22 mouse cellular contexts compared by ENCODE assay signal in the genomic region with DNA sequence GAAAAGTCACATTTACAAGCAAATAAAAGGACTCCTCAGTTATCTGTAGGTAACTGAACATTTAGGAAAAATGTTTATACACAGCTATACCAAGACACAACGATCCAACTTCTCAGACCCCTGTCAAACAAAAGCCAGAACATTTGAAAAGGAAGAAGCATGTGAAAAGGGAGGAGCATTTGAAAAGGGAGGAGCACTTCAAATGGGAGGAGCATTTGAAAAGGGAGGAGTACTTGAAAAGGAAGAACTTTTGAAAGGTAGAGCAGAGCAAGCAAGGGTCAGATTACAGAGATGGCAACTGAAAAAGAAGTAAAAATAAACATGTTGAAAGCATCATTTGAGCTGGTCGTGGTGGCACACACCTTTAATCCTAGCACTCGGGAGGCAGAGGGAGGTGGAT.
DNase-seq lines count a peak whose midpoint lies in the region; ATAC-seq and TF ChIP-seq lines count a peak whose summit lies in the region.
"Had no signal": no experiment of that assay in that cellular context is flagged by ENCODE, and none has a peak within 500 bp of the region (broad histone marks: within the 10 kb centered on the region; RNA-seq: fewer than 3 reads in every experiment).

No protein-coding gene starts in this region.

- no peak overlapping the region for H3K4me3 ChIP-seq in liver, embryonic 13.5 days (replicated peaks)
- H3K4me3 ChIP-seq in liver, embryonic 11.5 days (ENCODE audit: low read depth, low read length): no peak overlapping the region
- H3K4me3 ChIP-seq in liver, embryonic 15.5 days (replicated peaks): no peak overlapping the region
- H3K4me3 ChIP-seq in forebrain, postnatal 0 days (ENCODE audit: low read depth, low read length): no peak overlapping the region
- H3K4me3 ChIP-seq: embryonic facial prominence, embryonic 13.5 days; forebrain, embryonic 10.5 days; heart, adult 2 months; heart, embryonic 15.5 days; hindbrain, embryonic 15.5 days had no signal

- H3K9ac ChIP-seq in liver, embryonic 13.5 days: no peak overlapping the region
- no peak overlapping the region for H3K9ac ChIP-seq in liver, embryonic 11.5 days (ENCODE audit: low read depth, low read length)
- H3K9ac ChIP-seq in liver, embryonic 15.5 days: no peak overlapping the region
- no peak overlapping the region for H3K9ac ChIP-seq in forebrain, postnatal 0 days
- H3K9ac ChIP-seq: embryonic facial prominence, embryonic 13.5 days; heart, embryonic 15.5 days; hindbrain, embryonic 15.5 days had no signal

- no peak for DNase-seq in liver, embryonic 13.5 days
- DNase-seq in liver, embryonic 11.5 days (ENCODE audit: low spot score): no peak
- DNase-seq in MEL-GATA-1-ER (ENCODE audit: extremely low read depth, low read depth): peak; percentile 34
- DNase-seq in c-Kit-positive CD71-positive TER-119-positive erythroid progenitor cells, embryonic 14.5 days (ENCODE audit: low spot score): peak; percentile 17
- no peak for DNase-seq in kidney, postnatal 10 days
- no peak for DNase-seq in layer of hippocampus, adult 11-12 months (ENCODE audit: low spot score)
- DNase-seq in forebrain, postnatal 0 days: no peak
- DNase-seq: adrenal gland, adult 8-10 months; adrenal gland, postnatal 36 days; cerebellum, adult 9-11 months; gastrocnemius, postnatal 36 days; heart, adult 2 months; heart, postnatal 36 days had no signal

- H3K27me3 ChIP-seq in liver, embryonic 13.5 days: peaks cover 10% of the 10 kb centered on the region; the same call in 1 of the 2 replicates
- no peaks in the 10 kb centered on the region for H3K27me3 ChIP-seq in liver, embryonic 11.5 days (replicated peaks; ENCODE audit: control insufficient read depth, insufficient read depth, low read length)
- peaks cover 30% of the 10 kb centered on the region for H3K27me3 ChIP-seq in liver, embryonic 15.5 days
- no peaks in the 10 kb centered on the region for H3K27me3 ChIP-seq in forebrain, postnatal 0 days (ENCODE audit: insufficient read depth, low read length)
- H3K27me3 ChIP-seq: embryonic facial prominence, embryonic 13.5 days; heart, embryonic 15.5 days; hindbrain, embryonic 15.5 days; Patski had no signal

- H3K9me3 ChIP-seq in liver, embryonic 13.5 days (replicated peaks): no peaks in the 10 kb centered on the region
- H3K9me3 ChIP-seq in liver, embryonic 11.5 days (ENCODE audit: control insufficient read depth, low read length): no peaks in the 10 kb centered on the region
- no peaks in the 10 kb centered on the region for H3K9me3 ChIP-seq in liver, embryonic 15.5 days (replicated peaks)
- H3K9me3 ChIP-seq in forebrain, postnatal 0 days (ENCODE audit: low read length): no peaks in the 10 kb centered on the region
- H3K9me3 ChIP-seq: embryonic facial prominence, embryonic 13.5 days; forebrain, embryonic 10.5 days; G1E; heart, embryonic 15.5 days; hindbrain, embryonic 15.5 days had no signal

- H3K4me2 ChIP-seq in liver, embryonic 13.5 days: 0 out of 2 replicates have a peak overlapping the region, but pooled peaks have one; percentile 70
- H3K4me2 ChIP-seq in liver, embryonic 11.5 days: no peak overlapping the region
- 0 out of 2 replicates have a peak overlapping the region, but pooled peaks have one; percentile 73 for H3K4me2 ChIP-seq in liver, embryonic 15.5 days
- H3K4me2 ChIP-seq in forebrain, postnatal 0 days (ENCODE audit: low read depth): no peak overlapping the region

- no peak for ATAC-seq in liver, embryonic 13.5 days (ENCODE audit: low read depth)
- no peak for ATAC-seq in liver, embryonic 11.5 days (replicated peaks; ENCODE audit: low FRiP score)
- no peak for ATAC-seq in liver, embryonic 15.5 days (ENCODE audit: insufficient read depth)
- no peak for ATAC-seq in forebrain, postnatal 0 days
- ATAC-seq: forebrain, embryonic 14.5 days; inflammation-experienced regulatory T-cells, adult 6 months; Patski had no signal

- WGBS in liver, embryonic 13.5 days (ENCODE audit: insufficient replicate concordance): 65% methylated on average over 3 of the region's 3 CpGs
- 63% methylated on average over 3 of the region's 3 CpGs for WGBS in liver, embryonic 11.5 days
- WGBS in liver, embryonic 15.5 days (ENCODE audit: insufficient replicate concordance): 54% methylated on average over 3 of the region's 3 CpGs
- WGBS in forebrain, postnatal 0 days: 73% methylated on average over 3 of the region's 3 CpGs

- peaks cover 45% of the 10 kb centered on the region for H3K4me1 ChIP-seq in liver, embryonic 13.5 days (replicated peaks)
- H3K4me1 ChIP-seq in liver, embryonic 11.5 days (replicated peaks; ENCODE audit: control insufficient read depth, insufficient read depth, low read length): peaks cover 5% of the 10 kb centered on the region
- peaks cover 37% of the 10 kb centered on the region for H3K4me1 ChIP-seq in liver, embryonic 15.5 days (replicated peaks)
- H3K4me1 ChIP-seq in forebrain, postnatal 0 days (ENCODE audit: insufficient read depth): peaks cover 7% of the 10 kb centered on the region; the same call in 1 of the 2 replicates
- H3K4me1 ChIP-seq: hindbrain, embryonic 15.5 days had no signal

- H3K27ac ChIP-seq in liver, embryonic 13.5 days: peak overlapping the region; percentile 61; the same call in 1 of the 2 replicates
- H3K27ac ChIP-seq in liver, embryonic 11.5 days (ENCODE audit: low read depth, low read length): no peak overlapping the region
- H3K27ac ChIP-seq in liver, embryonic 15.5 days (replicated peaks): peak overlapping the region; percentile 24
- H3K27ac ChIP-seq in forebrain, postnatal 0 days (ENCODE audit: low read depth, low read length): no peak overlapping the region
- H3K27ac ChIP-seq: embryonic facial prominence, embryonic 13.5 days; forebrain, embryonic 10.5 days; heart, adult 2 months; heart, embryonic 15.5 days; hindbrain, embryonic 15.5 days had no signal

- H3K36me3 ChIP-seq in liver, embryonic 13.5 days: no peaks in the 10 kb centered on the region
- no peaks in the 10 kb centered on the region for H3K36me3 ChIP-seq in liver, embryonic 11.5 days (ENCODE audit: control insufficient read depth, insufficient read depth, low read length)
- H3K36me3 ChIP-seq in liver, embryonic 15.5 days (replicated peaks): no peaks in the 10 kb centered on the region
- no peaks in the 10 kb centered on the region for H3K36me3 ChIP-seq in forebrain, postnatal 0 days (ENCODE audit: insufficient read depth)
- H3K36me3 ChIP-seq: embryonic facial prominence, embryonic 13.5 days; forebrain, embryonic 10.5 days; G1E; heart, embryonic 15.5 days; hindbrain, embryonic 15.5 days had no signal

- no peak for TF ChIP-seq CTCF in forebrain, postnatal 0 days (IDR thresholded peaks at IDR 0.05; ENCODE audit: low read depth)

Comparison
In these comparisons a context has a peak if more than half of its experiments do, and no peak if none do; other contexts are left out.
1. H3K27ac ChIP-seq: peak in liver, embryonic 13.5 days (single experiment) and liver, embryonic 15.5 days (single experiment); none in liver, embryonic 11.5 days (single experiment) and forebrain, postnatal 0 days (single experiment).
2. H3K4me2 ChIP-seq: peak in liver, embryonic 13.5 days (single experiment) and liver, embryonic 15.5 days (single experiment); none in liver, embryonic 11.5 days (single experiment) and forebrain, postnatal 0 days (single experiment).
3. DNase-seq: peak in MEL-GATA-1-ER (single experiment) and c-Kit-positive CD71-positive TER-119-positive erythroid progenitor cells, embryonic 14.5 days (single experiment); none in liver, embryonic 13.5 days (single experiment), liver, embryonic 11.5 days (single experiment), kidney, postnatal 10 days (single experiment), layer of hippocampus, adult 11-12 months (single experiment) and forebrain, postnatal 0 days (single experiment).